Mouse (Mus musculus) heart, postnatal 0 days (tissue): ENCODE data around the gene Spaca7. TPM values are rescaled to one million over a fixed set of nuclear protein-coding genes. Genes with fewer than 3 reads are reported as not detected.

ENCODE experiments used
- ATAC-seq: fragments of 200-750 bp; cut with Nextera tagmentation; 2 replicates; pipeline ENCODE4 v1.8.0; 2017; ENCODE audit warnings: low read depth, moderate number of reproducible peaks, moderate library complexity; ENCODE audit not compliant: insufficient read depth
- DNase-seq: peaks from one replicate; pipeline ENCODE4 v3.0.0-alpha.2; 2016; ENCODE audit warnings: low spot score
- H3K27ac ChIP-seq: fragments of 300-500 bp; sonication (generic); 2 replicates; pipeline ENCODE4 v1.5.1; 2014; ENCODE audit warnings: low read depth, mild to moderate bottlenecking
- H3K27me3 ChIP-seq: fragments of 300-500 bp; sonication (generic); 2 replicates; pipeline ENCODE4 v1.6.1; 2014; ENCODE audit warnings: low read length, mixed read lengths; ENCODE audit not compliant: control insufficient read depth, insufficient read depth
- H3K36me3 ChIP-seq: fragments of 300-500 bp; sonication (generic); replicated peaks from 2 replicates; pipeline ENCODE4 v1.6.1; 2014; ENCODE audit warnings: low read length, mixed read lengths; ENCODE audit not compliant: control insufficient read depth, insufficient read depth
- H3K4me1 ChIP-seq: fragments of 300-500 bp; sonication (generic); 2 replicates; pipeline ENCODE4 v1.6.1; 2014; ENCODE audit warnings: antibody characterized with exemption; ENCODE audit not compliant: control insufficient read depth, insufficient read depth
- H3K4me2 ChIP-seq: fragments of 300-500 bp; sonication (generic); 2 replicates; pipeline ENCODE4 v1.6.1; 2014; ENCODE audit warnings: low read depth, mild to moderate bottlenecking, low read length, moderate library complexity
- H3K4me3 ChIP-seq: fragments of 300-500 bp; sonication (generic); 2 replicates; pipeline ENCODE4 v1.5.1; 2014; ENCODE audit warnings: low read depth, low read length
- H3K9ac ChIP-seq: fragments of 300-500 bp; sonication (generic); replicated peaks from 2 replicates; pipeline ENCODE4 v1.6.1; 2014; ENCODE audit warnings: low read depth, low read length, mixed read lengths
- H3K9me3 ChIP-seq: fragments of 300-500 bp; sonication (generic); replicated peaks from 2 replicates; pipeline ENCODE4 v1.6.1; 2016; ENCODE audit warnings: low read length; ENCODE audit not compliant: control insufficient read depth
- CTCF ChIP-seq: IDR thresholded peaks from 2 replicates; pipeline ENCODE4 v1.5.1; 2016; ENCODE audit warnings: antibody characterized with exemption, control low read depth, low read depth
- EP300 ChIP-seq: IDR thresholded peaks from 2 replicates; pipeline ENCODE4 v1.6.1; 2016; ENCODE audit warnings: antibody characterized with exemption, low read depth
- WGBS: fragments of 180-500 bp; shearing (Covaris S2); extraction: QIAGEN DNeasy Blood & Tissue Kit; methylation state at CpG from one replicate; pipeline ENCODE4 v1.1.7; 2014; 5-methylcytosine and 5-hydroxymethylcytosine counted together
- polyA plus RNA-seq: library from polyadenylated mRNA; unstranded; fragments of >200 nt; fragmentation: Nextera tagmentation; extraction: Ambion mirVana; gene quantifications from 2 replicates; pipeline ENCODE4 v1.2.1, GENCODE M21; 2015
- total RNA-seq: library from RNA; depleted of rRNA; stranded (reverse); fragments of >200 nt; gene quantifications from 2 replicates; pipeline ENCODE4 v1.2.3, GENCODE M21; 2014; ENCODE audit warnings: low replicate concordance

Spaca7 gene
- total and polyA plus RNA-seq, 2 experiments from 2014 or later, result not detected

DNA sequence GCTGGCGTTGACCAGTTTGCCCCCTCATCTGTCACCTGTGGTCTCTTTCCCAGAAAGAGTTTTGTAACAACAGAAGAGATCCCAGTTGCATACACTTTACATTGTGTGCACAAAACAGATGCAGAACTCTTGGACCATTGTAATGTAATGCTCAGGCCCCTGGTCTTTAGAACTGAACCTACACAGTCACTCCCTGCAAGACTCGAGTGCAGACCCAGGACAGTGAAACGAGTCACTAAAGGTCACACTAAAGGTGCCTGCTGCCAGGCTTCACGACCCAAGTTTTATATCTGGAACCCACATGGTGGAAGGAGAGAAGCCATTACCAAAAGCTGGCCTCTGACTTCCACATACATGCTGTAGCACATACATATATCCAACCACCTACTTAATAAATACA, 27.2 kb upstream of the Spaca7 start:
- H3K4me1 ChIP-seq, result no peaks in the 10 kb centered on the region
- 64% methylated on average over 4 of the region's 4 CpGs for WGBS

DNA sequence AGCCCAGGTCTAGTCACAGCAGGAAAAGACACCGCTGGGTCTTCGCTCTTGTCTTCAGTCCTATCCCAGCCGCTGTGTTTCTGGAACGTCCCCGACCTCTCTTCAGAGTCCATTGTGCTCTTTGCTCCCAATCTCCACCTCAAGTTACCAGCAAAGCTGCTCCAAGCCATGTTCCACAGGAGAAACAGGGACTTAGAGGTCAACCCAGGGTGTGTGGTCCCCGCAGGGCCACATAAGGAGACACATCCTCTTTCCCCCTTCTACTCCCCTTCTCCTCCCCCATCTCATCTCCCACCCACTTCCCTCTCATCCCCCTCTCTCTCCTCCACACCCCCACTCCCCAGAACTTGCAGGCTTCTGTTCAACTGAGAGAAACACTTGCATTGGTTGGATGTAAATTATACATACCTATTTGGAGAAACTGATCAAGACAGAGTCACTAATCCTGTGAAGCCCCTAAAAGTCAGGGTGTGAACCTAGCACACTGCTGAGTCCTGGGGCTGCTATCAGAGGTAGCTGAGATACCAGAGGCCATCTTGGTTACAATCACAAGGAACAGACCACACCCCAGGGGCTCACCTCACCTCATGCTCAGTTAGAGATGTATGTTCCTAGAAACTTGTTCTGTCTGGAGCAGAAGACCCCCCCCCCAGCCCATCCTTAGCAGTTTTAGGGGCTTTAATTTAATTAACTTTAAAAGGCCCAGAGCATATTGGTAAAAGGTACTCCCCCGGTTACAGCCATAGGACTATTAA, 25.2 kb upstream of the Spaca7 start:
- no peak overlapping the region for H3K4me3 ChIP-seq
- DNase-seq, result no peak
- H3K4me2 ChIP-seq, result no peak overlapping the region
- no peak overlapping the region for H3K9ac ChIP-seq
- 71% methylated on average over 7 of the region's 7 CpGs for WGBS
- no peak for ATAC-seq
- H3K36me3 ChIP-seq, result no peaks in the 10 kb centered on the region
- no peak for TF ChIP-seq EP300
- TF ChIP-seq CTCF, result no peak
- H3K27ac ChIP-seq, result no peak overlapping the region
- peaks cover 9% of the 10 kb centered on the region for H3K27me3 ChIP-seq
- H3K9me3 ChIP-seq, result peaks cover 7% of the 10 kb centered on the region; the same call in 1 of the 2 replicates
- no peaks in the 10 kb centered on the region for H3K4me1 ChIP-seq

More for the DNA sequence above, 27.2 kb upstream of the Spaca7 start:
- H3K4me2 ChIP-seq, result no peak overlapping the region
- H3K9ac ChIP-seq, result no peak overlapping the region
- no peak overlapping the region for H3K27ac ChIP-seq
- H3K27me3 ChIP-seq, result peaks cover 9% of the 10 kb centered on the region
- no peak overlapping the region for H3K4me3 ChIP-seq
- no peaks in the 10 kb centered on the region for H3K36me3 ChIP-seq
- TF ChIP-seq CTCF (no peak), EP300 (no peak)
- no peak for DNase-seq
- ATAC-seq, result no peak
- H3K9me3 ChIP-seq, result no peaks in the 10 kb centered on the region

DNA sequence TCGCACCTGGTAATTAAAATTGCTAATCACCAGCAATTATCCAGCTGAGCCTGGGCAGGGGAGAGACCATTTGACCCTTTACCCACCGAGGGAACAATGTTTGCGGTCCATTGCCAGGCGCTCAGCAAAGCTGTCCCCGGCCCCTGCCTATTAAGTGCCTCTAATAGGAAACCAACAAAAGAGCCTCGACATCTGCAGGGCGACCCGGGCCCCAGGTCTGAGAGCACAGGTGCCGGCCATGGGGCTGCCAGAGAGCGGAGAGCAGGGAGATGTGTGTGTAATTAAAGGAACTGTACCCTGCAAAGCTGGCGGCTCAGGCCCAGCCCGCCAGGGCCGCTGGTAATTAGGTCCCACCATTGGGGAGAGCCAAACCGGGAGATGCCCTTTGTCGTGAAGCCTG, 24.6 kb upstream of the Spaca7 start:
- no peak overlapping the region for H3K9ac ChIP-seq
- WGBS, result 21% methylated on average over 15 of the region's 15 CpGs
- peaks cover 10% of the 10 kb centered on the region for H3K27me3 ChIP-seq
- DNase-seq (no peak), ATAC-seq (no peak)
- H3K4me2 ChIP-seq, result no peak overlapping the region
- TF ChIP-seq CTCF, result no peak
- peaks cover 7% of the 10 kb centered on the region; the same call in 1 of the 2 replicates for H3K9me3 ChIP-seq
- no peaks in the 10 kb centered on the region for H3K4me1 ChIP-seq
- no peak overlapping the region for H3K4me3 ChIP-seq
- H3K27ac ChIP-seq, result no peak overlapping the region
- no peaks in the 10 kb centered on the region for H3K36me3 ChIP-seq

DNA sequence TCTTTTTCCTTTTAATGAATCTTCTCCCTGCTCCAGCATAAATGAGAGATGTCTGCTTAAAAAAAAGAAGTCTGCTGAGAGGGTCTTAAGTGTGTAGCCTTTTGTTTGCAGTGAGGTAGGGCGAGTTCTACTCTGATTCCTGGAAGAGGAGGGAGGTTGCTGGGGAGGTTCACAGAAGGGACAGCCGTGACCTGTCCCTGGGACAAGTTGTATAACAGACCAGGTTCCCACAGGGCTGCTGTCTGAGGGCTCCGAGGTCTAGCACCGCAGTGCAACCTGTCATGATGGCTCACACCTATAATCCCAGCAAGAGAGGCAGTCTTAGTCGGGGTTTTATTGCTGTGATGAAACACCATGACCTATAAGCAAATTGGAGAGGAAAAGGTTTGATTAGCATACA, 24.1 kb upstream of the Spaca7 start:
- DNase-seq (no peak), ATAC-seq (no peak)
- WGBS, result 50% methylated on average over 5 of the region's 5 CpGs
- H3K9ac ChIP-seq, result no peak overlapping the region
- peaks cover 7% of the 10 kb centered on the region; the same call in 1 of the 2 replicates for H3K9me3 ChIP-seq
- no peaks in the 10 kb centered on the region for H3K36me3 ChIP-seq
- no peak overlapping the region for H3K4me3 ChIP-seq
- no peak overlapping the region for H3K27ac ChIP-seq
- no peak for TF ChIP-seq CTCF
- TF ChIP-seq EP300, result no peak
- H3K27me3 ChIP-seq, result peaks cover 12% of the 10 kb centered on the region
- no peak overlapping the region for H3K4me2 ChIP-seq
- no peaks in the 10 kb centered on the region for H3K4me1 ChIP-seq

DNA sequence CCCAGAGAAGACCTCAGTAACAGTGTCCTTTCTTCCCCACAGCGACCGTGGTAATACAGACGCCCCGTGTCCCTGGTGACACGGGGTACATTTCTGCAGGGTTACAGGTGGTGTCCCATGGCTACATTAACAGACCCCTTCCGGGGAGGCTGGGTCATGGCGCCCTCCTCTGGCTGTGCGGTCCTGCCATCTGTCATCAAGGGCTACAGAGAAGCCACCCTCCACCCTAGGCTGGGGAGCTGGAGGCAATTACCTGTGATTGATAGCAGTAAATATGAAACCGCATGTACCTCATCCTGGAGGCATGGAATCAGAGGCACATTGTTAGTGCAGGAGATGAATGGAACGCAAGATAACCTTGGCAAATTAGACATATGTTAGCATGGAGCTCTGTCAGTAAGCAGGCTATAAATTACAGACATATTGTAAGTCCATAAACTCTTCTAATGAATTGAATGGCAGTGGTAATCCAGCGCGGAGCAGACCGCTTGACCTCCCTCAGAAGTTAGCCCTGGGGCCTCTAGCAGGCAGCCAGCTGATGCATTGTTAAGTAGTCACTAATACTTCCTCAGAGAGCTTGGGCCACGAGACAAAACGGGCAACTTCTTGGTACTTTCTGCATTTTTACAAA, 17.2 kb upstream of the Spaca7 start:
- H3K4me1 ChIP-seq, result no peaks in the 10 kb centered on the region
- ATAC-seq (no peak), DNase-seq (no peak)
- no peak overlapping the region for H3K4me2 ChIP-seq
- H3K9ac ChIP-seq, result no peak overlapping the region
- H3K36me3 ChIP-seq, result no peaks in the 10 kb centered on the region
- no peak overlapping the region for H3K27ac ChIP-seq
- TF ChIP-seq EP300 (no peak), CTCF (no peak)
- 58% methylated on average over 15 of the region's 15 CpGs for WGBS
- H3K4me3 ChIP-seq, result no peak overlapping the region
- H3K27me3 ChIP-seq, result peaks cover 30% of the 10 kb centered on the region
- peaks cover 7% of the 10 kb centered on the region; the same call in 1 of the 2 replicates for H3K9me3 ChIP-seq
